Mouse (Mus musculus): ENCODE measurements around the gene Ppp1r14c.

- TF ChIP-seq CTCF (IDR thresholded peaks at IDR 0.05; ENCODE audit: low read depth, low read length) (no peak), GATA1 (IDR thresholded peaks at IDR 0.05; ENCODE audit: borderline replicate concordance, low read length) (no peak), POLR2AphosphoS5 (IDR thresholded peaks at IDR 0.05; ENCODE audit: insufficient replicate concordance, low read depth, low read length) (no peak), TAL1 (conservative IDR thresholded peaks at IDR 0.05; ENCODE audit: low read depth, low read length) (no peak)
These were observed 145.5 kb downstream of the Ppp1r14c start for GRCm38 (mm10) chr10:3511401-3511800.
